Mouse (Mus musculus): ENCODE measurements around the gene Vasn. TPM values are rescaled to one million over a fixed set of nuclear protein-coding genes. Genes with fewer than 3 reads are reported as not detected.
A peak's percentile ranks its signal among the peaks of the same experiment; 100 is the strongest.
"Not testable (repeated sequence)": the region's sequence is repeated elsewhere in the genome, so short reads cannot be mapped to it uniquely, and the experiment has no call there.

Vasn gene
- polyA plus RNA-seq, 1 experiment from 2014 or later, result 20.2 TPM

DNA sequence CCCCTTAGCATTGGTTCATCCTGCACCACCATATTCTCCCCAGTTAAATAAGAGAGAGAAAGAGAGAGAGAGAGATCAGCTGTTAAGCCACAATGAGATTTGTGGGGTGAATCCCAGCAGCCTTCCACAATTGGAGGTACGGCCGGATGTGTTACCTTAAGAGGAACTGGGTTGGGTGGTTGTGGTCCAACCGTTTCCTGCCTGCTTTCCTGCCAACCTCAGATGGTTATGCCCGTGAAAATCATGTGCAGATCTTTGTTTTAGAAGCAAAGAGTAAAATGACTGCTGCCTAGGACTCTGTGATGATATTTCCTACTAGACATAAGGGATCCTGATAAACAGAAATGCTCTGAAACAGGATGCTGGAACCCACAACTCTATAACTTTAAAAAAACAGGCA, 34.4 kb downstream of the Vasn start:
- 0 out of 2 replicates have a peak, but pooled peaks cover 8% of the 10 kb centered on the region for H3K36me3 ChIP-seq (ENCODE audit: control insufficient read depth, insufficient read depth, low read length)
- H3K4me3 ChIP-seq (ENCODE audit: low read depth, low read length), result no peak overlapping the region
- H3K9me3 ChIP-seq (ENCODE audit: control insufficient read depth, low read length), result no peaks in the 10 kb centered on the region
- H3K27me3 ChIP-seq (ENCODE audit: control insufficient read depth, insufficient read depth, low read length), result no peaks in the 10 kb centered on the region
- H3K4me1 ChIP-seq (ENCODE audit: control insufficient read depth, insufficient read depth, low read length), result peaks cover 7% of the 10 kb centered on the region
- no peak for ATAC-seq (ENCODE audit: insufficient number of reproducible peaks, low FRiP score, low TSS enrichment, low read depth)
- no peak for DNase-seq (ENCODE audit: low spot score)
- H3K4me2 ChIP-seq (ENCODE audit: low read depth, severe bottlenecking), result no peak overlapping the region
- H3K27ac ChIP-seq (replicated peaks; ENCODE audit: low read depth, low read length), result no peak overlapping the region
- H3K9ac ChIP-seq (ENCODE audit: low read length), result no peak overlapping the region
- 93% methylated on average over 4 of the region's 4 CpGs for WGBS

DNA sequence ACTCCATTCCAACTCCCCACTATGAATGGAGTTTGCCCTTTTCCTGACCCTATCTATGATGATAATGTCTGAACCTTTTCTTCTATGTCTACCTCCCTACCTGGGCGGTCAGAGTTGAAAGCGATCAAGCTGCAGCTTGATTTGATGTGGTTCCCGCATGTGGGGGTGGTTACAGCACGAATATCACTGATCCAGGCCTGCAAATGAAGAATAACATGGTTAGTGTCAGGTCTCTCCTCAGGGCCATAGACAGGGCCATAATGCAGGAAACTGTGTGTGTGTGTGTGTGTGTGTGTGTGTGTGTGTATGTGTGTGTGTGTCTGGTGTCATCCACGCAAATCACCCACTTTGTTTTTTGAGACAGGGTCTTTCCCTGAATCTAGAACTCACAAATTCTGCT, 37.1 kb downstream of the Vasn start:
- Histone ChIP-seq H3K4me3 (ENCODE audit: low read depth, low read length) (no peak overlapping the region), H3K27ac (replicated peaks; ENCODE audit: low read depth, low read length) (no peak overlapping the region), H3K4me2 (ENCODE audit: low read depth, severe bottlenecking) (no peak overlapping the region), H3K36me3 (ENCODE audit: control insufficient read depth, insufficient read depth, low read length) (0 out of 2 replicates have a peak, but pooled peaks cover 4% of the 10 kb centered on the region), H3K27me3 (ENCODE audit: control insufficient read depth, insufficient read depth, low read length) (no peaks in the 10 kb centered on the region), H3K9me3 (ENCODE audit: control insufficient read depth, low read length) (no peaks in the 10 kb centered on the region), H3K4me1 (ENCODE audit: control insufficient read depth, insufficient read depth, low read length) (peaks cover 7% of the 10 kb centered on the region), H3K9ac (ENCODE audit: low read length) (no peak overlapping the region)
- ATAC-seq (ENCODE audit: insufficient number of reproducible peaks, low FRiP score, low TSS enrichment, low read depth) (no peak), DNase-seq (ENCODE audit: low spot score) (no peak)
- 91% methylated on average over 5 of the region's 5 CpGs for WGBS

GRCm38 (mm10) chr16:4678080-4678479, 38.3 kb downstream of the Vasn start:
- Histone ChIP-seq H3K27me3 (ENCODE audit: control insufficient read depth, insufficient read depth, low read length) (no peaks in the 10 kb centered on the region), H3K27ac (replicated peaks; ENCODE audit: low read depth, low read length) (no peak overlapping the region), H3K4me1 (ENCODE audit: control insufficient read depth, insufficient read depth, low read length) (peaks cover 7% of the 10 kb centered on the region), H3K4me3 (ENCODE audit: low read depth, low read length) (no peak overlapping the region), H3K9me3 (ENCODE audit: control insufficient read depth, low read length) (no peaks in the 10 kb centered on the region), H3K9ac (ENCODE audit: low read length) (peak overlapping the region; percentile 12; the same call in 1 of the 2 replicates), H3K4me2 (ENCODE audit: low read depth, severe bottlenecking) (no peak overlapping the region), H3K36me3 (ENCODE audit: control insufficient read depth, insufficient read depth, low read length) (0 out of 2 replicates have a peak, but pooled peaks cover 4% of the 10 kb centered on the region)
- no peak for ATAC-seq (ENCODE audit: insufficient number of reproducible peaks, low FRiP score, low TSS enrichment, low read depth)
- DNase-seq (ENCODE audit: low spot score), result no peak
- WGBS, result 84% methylated on average over 5 of the region's 5 CpGs

- WGBS, result under 1% methylated on average over 46 of the region's 47 CpGs
- peak; percentile 90 for ATAC-seq (ENCODE audit: insufficient number of reproducible peaks, low FRiP score, low TSS enrichment, low read depth)
- Histone ChIP-seq H3K27ac (replicated peaks; ENCODE audit: low read depth, low read length) (no peak within 1 kb of the TSS), H3K4me2 (ENCODE audit: low read depth, severe bottlenecking) (peak within 1 kb of the TSS; percentile 81), H3K4me1 (ENCODE audit: control insufficient read depth, insufficient read depth, low read length) (peaks cover 7% of the 10 kb centered on the region), H3K27me3 (ENCODE audit: control insufficient read depth, insufficient read depth, low read length) (no peaks in the 10 kb centered on the region), H3K9ac (ENCODE audit: low read length) (peak within 1 kb of the TSS; percentile 68), H3K4me3 (ENCODE audit: low read depth, low read length) (peak within 1 kb of the TSS; percentile 44), H3K9me3 (ENCODE audit: control insufficient read depth, low read length) (no peaks in the 10 kb centered on the region), H3K36me3 (ENCODE audit: control insufficient read depth, insufficient read depth, low read length) (peaks cover 4% of the 10 kb centered on the region; the same call in 1 of the 2 replicates)
- peak; percentile 92 for DNase-seq (ENCODE audit: low spot score)
Observed at GRCm38 (mm10) chr16:4679121-4680018, 39.6 kb downstream of the Vasn start, which contains the start of gene Coro7. Coro7 (minus strand) TSS chr16:4679777.

DNA sequence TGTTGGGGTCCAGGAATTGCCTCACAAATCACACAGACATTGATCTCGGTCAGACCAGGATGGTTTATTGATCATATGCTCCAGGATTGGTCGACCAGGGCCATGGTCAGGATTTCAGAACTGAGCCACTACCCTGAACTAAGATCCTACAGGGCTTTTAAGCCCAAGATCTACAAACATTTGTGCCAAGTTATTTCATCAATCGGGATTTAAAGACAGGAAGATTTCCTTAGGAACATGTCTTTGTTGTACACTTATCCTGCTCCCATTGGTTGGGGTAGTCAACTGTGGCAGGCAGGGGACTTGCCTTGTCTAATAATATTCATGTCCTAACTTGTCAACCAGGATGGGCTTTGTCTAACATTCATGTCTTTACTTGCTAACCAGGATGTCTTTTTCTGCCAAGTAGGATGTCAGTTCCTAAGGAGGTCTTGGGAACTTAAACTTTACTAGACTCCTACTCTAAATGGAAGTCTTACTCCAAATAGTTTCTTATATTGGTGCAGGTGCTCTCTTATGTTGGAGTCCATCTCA, 41.2 kb downstream of the Vasn start:
- H3K9me3 ChIP-seq (ENCODE audit: control insufficient read depth, low read length); H3K4me1 ChIP-seq (ENCODE audit: control insufficient read depth, insufficient read depth, low read length); H3K27me3 ChIP-seq (ENCODE audit: control insufficient read depth, insufficient read depth, low read length); H3K4me3 ChIP-seq (ENCODE audit: low read depth, low read length); H3K27ac ChIP-seq (replicated peaks; ENCODE audit: low read depth, low read length); ATAC-seq (ENCODE audit: insufficient number of reproducible peaks, low FRiP score, low TSS enrichment, low read depth); H3K9ac ChIP-seq (ENCODE audit: low read length); H3K36me3 ChIP-seq (ENCODE audit: control insufficient read depth, insufficient read depth, low read length); DNase-seq (ENCODE audit: low spot score); H3K4me2 ChIP-seq (ENCODE audit: low read depth, severe bottlenecking): not testable (repeated sequence)
- WGBS, result 81% methylated on average over 3 of the region's 3 CpGs

GRCm38 (mm10) chr16:4682628-4683179, 43.0 kb downstream of the Vasn start:
- DNase-seq (ENCODE audit: low spot score), result no peak
- H3K4me2 ChIP-seq (ENCODE audit: low read depth, severe bottlenecking), result peak overlapping the region; percentile 88; the same call in 1 of the 2 replicates
- no peak for ATAC-seq (ENCODE audit: insufficient number of reproducible peaks, low FRiP score, low TSS enrichment, low read depth)
- H3K4me1 ChIP-seq (ENCODE audit: control insufficient read depth, insufficient read depth, low read length), result peaks cover 7% of the 10 kb centered on the region
- no peaks in the 10 kb centered on the region for H3K9me3 ChIP-seq (ENCODE audit: control insufficient read depth, low read length)
- no peak overlapping the region for H3K27ac ChIP-seq (replicated peaks; ENCODE audit: low read depth, low read length)
- H3K27me3 ChIP-seq (ENCODE audit: control insufficient read depth, insufficient read depth, low read length), result no peaks in the 10 kb centered on the region
- WGBS, result 75% methylated on average over 4 of the region's 4 CpGs
- no peak overlapping the region for H3K9ac ChIP-seq (ENCODE audit: low read length)
- no peaks in the 10 kb centered on the region; the same call in 1 of the 2 replicates for H3K36me3 ChIP-seq (ENCODE audit: control insufficient read depth, insufficient read depth, low read length)
- no peak overlapping the region for H3K4me3 ChIP-seq (ENCODE audit: low read depth, low read length)

DNA sequence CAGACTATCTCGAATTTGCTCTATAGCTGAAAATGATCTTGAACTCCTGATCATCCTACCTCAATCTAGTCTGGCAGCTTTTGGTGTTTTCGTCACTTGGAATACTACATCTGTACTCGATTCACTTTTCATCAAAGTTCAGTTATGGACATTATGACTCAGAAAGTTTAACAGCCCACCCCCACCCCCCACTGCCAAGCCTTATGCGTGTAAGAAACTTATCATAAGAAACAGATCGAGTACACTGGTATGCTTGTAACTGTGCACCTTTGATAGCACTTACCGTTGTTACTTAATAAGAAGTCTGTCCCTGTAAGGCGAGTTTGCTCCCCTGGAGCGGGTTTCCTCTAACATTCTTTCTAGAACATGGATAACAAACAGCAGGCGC, 43.4 kb downstream of the Vasn start:
- H3K27ac ChIP-seq (replicated peaks; ENCODE audit: low read depth, low read length), result no peak overlapping the region; the same call in 1 of the 2 replicates
- DNase-seq (ENCODE audit: low spot score), result no peak
- 31% methylated on average over 9 of the region's 9 CpGs for WGBS

More for the DNA sequence above, 43.4 kb downstream of the Vasn start:
- Histone ChIP-seq H3K9ac (ENCODE audit: low read length) (peak overlapping the region; percentile 79), H3K4me2 (ENCODE audit: low read depth, severe bottlenecking) (peak overlapping the region; percentile 88), H3K4me3 (ENCODE audit: low read depth, low read length) (peak overlapping the region; percentile 91), H3K4me1 (ENCODE audit: control insufficient read depth, insufficient read depth, low read length) (peaks cover 7% of the 10 kb centered on the region), H3K9me3 (ENCODE audit: control insufficient read depth, low read length) (no peaks in the 10 kb centered on the region), H3K36me3 (ENCODE audit: control insufficient read depth, insufficient read depth, low read length) (no peaks in the 10 kb centered on the region; the same call in 1 of the 2 replicates), H3K27me3 (ENCODE audit: control insufficient read depth, insufficient read depth, low read length) (no peaks in the 10 kb centered on the region)
- no peak for ATAC-seq (ENCODE audit: insufficient number of reproducible peaks, low FRiP score, low TSS enrichment, low read depth)
